Mouse (Mus musculus) brain, embryonic 14.5 days (tissue): ENCODE measurements around the gene Fam170b. TPM values are rescaled to one million over a fixed set of nuclear protein-coding genes. Genes with fewer than 3 reads are reported as not detected.

Source experiments
- DNase-seq: peaks from one replicate; pipeline ENCODE4 v3.0.0-alpha.2; 2011; ENCODE audit warnings: low read depth
- CTCF ChIP-seq: fragments of 200-500 bp; IDR thresholded peaks from 2 replicates; pipeline ENCODE4 v1.5.1; 2012; ENCODE audit warnings: inconsistent platforms, mild to moderate bottlenecking, moderate library complexity, borderline replicate concordance; ENCODE audit not compliant: insufficient read depth, insufficient read length; ENCODE audit errors: extremely low read depth
- POLR2A ChIP-seq: fragments of 200-500 bp; IDR thresholded peaks from 2 replicates; pipeline ENCODE4 v1.6.1; 2012; ENCODE audit warnings: mild to moderate bottlenecking, inconsistent platforms, borderline replicate concordance; ENCODE audit not compliant: poor library complexity, insufficient read depth, insufficient read length, severe bottlenecking; ENCODE audit errors: extremely low read depth
- polyA plus RNA-seq: library from polyadenylated mRNA; depleted of rRNA; stranded (reverse); fragments of >200 nt; gene quantifications from 2 replicates; pipeline ENCODE4 v1.2.3, GENCODE M21; 2012; rRNA removed

Fam170b gene
- polyA plus RNA-seq, 1 experiment: not detected

- TF ChIP-seq POLR2A (no peak), CTCF (no peak)
- DNase-seq: no peak
These were observed 27.9 kb downstream of the Fam170b start for GRCm38 (mm10) chr14:32861656-32862055.

DNA sequence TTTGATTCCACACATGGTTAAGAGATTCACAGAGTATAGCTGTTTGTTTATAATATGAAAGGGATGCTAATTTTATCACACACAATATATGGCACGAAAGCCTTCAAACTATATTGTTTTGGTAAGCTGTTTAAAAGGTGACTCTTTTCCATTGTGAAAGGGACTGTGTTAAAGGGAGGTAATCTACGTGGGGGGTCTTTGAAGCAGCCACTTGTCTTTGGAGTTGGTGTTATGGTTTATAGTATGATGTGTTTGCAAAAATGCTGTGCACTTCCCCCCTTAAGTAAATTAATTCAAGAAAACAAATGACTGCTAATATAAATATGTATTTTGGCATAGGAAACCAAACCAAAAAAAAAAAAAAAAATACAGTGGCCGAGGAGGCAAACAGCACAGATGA, 31.6 kb downstream of the Fam170b start:
- no peak for DNase-seq
- no peak for TF ChIP-seq POLR2A
- no peak for TF ChIP-seq CTCF

DNA sequence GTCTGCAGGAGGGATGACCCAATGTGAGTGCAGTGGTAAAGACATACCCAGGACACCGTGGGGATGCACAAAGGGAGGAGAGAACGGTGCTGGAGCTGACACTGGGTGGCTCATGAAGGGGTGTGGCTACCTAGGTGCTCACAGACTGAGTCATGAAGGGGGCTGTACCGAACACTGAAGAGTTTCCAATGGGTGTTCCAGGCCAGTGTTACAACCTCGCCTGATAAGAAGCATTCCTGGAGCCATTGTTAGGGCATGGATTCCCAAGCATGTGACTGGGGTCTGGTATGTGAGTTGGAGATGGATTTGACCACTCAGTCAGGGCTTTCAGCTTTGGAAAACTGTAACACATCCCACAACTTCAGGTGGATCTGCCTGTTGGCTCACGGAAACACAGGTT, 38.2 kb downstream of the Fam170b start:
- no peak for DNase-seq
- TF ChIP-seq POLR2A (no peak), CTCF (no peak)

GRCm38 (mm10) chr14:32877549-32877948, 43.8 kb downstream of the Fam170b start:
- TF ChIP-seq CTCF (no peak), POLR2A (no peak)
- peak; percentile 23 for DNase-seq

- TF ChIP-seq CTCF (no peak), POLR2A (no peak)
- no peak for DNase-seq
These were observed 46.6 kb downstream of the Fam170b start for GRCm38 (mm10) chr14:32880332-32880731.

GRCm38 (mm10) chr14:32881693-32882092, 47.9 kb downstream of the Fam170b start:
- TF ChIP-seq POLR2A: no peak
- TF ChIP-seq CTCF: no peak
- no peak for DNase-seq

Other genes starting within 250 kb of the Fam170b start
- 1.3 and 7.0 TPM in 2 replicates for gene Prrxl1, start 234.6 kb upstream of the Fam170b start, polyA plus RNA-seq
- gene 3425401B19Rik, start 148.7 kb upstream of the Fam170b start, polyA plus RNA-seq: 0.01 and 0.03 TPM in 2 replicates
- gene Tmem273, start 48.0 kb upstream of the Fam170b start, polyA plus RNA-seq: 0.38 and 0.62 TPM in 2 replicates
- gene Vstm4, start 22.8 kb downstream of the Fam170b start, polyA plus RNA-seq: 3.7 and 6.0 TPM in 2 replicates
- 0.38 TPM in 2 replicates for gene Lrrc18, start 157.4 kb downstream of the Fam170b start, polyA plus RNA-seq